Mouse (Mus musculus) testis, adult 2 months (tissue): ENCODE results near the gene Mfrp.

Experiments
- CTCF ChIP-seq: fragments of 200-500 bp; IDR thresholded peaks from 2 replicates; pipeline ENCODE4 v1.5.1; 2012; ENCODE audit warnings: low read depth, mild to moderate bottlenecking, inconsistent platforms, low read length, moderate library complexity; ENCODE audit not compliant: control insufficient read depth, insufficient read depth, insufficient replicate concordance
- POLR2A ChIP-seq: fragments of 200-500 bp; IDR thresholded peaks from 2 replicates; pipeline ENCODE4 v1.6.1; 2012; ENCODE audit warnings: low read depth, mild to moderate bottlenecking, inconsistent platforms, low read length, moderate library complexity; ENCODE audit not compliant: control insufficient read depth

DNA sequence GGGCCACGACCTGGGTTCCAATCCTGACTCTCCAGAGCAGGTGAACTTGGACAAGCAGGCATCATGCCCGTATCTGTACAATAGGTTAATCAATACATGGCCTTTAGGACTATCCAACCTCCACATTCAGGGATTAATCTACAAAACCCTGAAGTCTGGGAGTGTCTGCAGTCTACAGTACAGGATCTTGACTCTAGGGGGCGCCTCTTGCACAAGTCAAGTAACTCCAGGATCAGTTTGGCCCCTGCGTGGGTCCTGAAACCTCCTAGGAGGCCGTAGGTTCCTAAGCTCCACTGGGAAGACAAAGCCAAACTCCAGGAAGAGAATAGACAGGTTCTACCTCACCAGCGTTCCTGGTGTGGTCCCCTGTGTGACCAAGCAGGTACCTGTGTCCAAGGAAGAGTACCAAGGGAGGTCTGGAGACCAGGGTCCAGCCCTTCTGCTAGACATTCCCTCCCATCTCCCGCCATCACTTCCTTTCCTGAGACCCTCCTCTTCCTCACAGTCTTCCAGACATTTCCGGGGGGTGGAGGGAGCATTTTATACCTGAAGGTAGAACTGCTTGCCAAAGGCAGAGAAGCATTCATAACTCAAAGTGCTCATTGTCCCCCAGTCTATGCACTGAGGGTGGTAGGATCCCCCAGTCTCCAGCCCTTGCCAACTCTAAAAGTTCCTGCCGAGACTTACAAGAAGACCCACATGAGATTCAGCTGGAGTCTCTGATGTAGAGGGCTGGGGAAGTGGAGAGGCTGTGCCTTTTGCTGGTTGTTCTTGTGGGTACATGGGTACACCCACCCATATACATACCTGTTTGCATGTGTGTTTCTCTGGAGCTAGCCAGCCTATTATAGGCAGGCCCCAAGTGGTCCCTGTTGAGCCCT is 26.9 kb upstream of the Mfrp start:
- TF ChIP-seq POLR2A (no peak), CTCF (no peak)
